Mouse (Mus musculus): ENCODE results near the gene Phkg1. TPM values are rescaled to one million over a fixed set of nuclear protein-coding genes. Genes with fewer than 3 reads are reported as not detected.

Phkg1 gene
- polyA plus RNA-seq, 1 experiment from 2014 or later: not detected

Other genes starting within 250 kb of the Phkg1 start
- 0.86 to 2.6 TPM (median 2.2 TPM) in 3 replicates for gene Zfp11, start 228.4 kb downstream of the Phkg1 start, polyA plus RNA-seq (2018)
- not detected in 3 replicates for gene Sept14, start 190.0 kb downstream of the Phkg1 start, polyA plus RNA-seq (2018)
- 39.4 to 79.4 TPM (median 50.8 TPM) in 3 replicates for gene Mrps17, start 183.1 kb downstream of the Phkg1 start, polyA plus RNA-seq (2018)
- gene Nipsnap2, start 173.5 kb downstream of the Phkg1 start, polyA plus RNA-seq (2018): 42.7 to 57.0 TPM (median 51.5 TPM) in 3 replicates
- 3.3 to 6.5 TPM (median 5.6 TPM) in 3 replicates for gene Psph, start 111.1 kb downstream of the Phkg1 start, polyA plus RNA-seq (2018)
- gene Sumf2, start 51.6 kb downstream of the Phkg1 start, polyA plus RNA-seq (2018): 10.1 to 18.3 TPM (median 12.6 TPM) in 3 replicates
- gene Chchd2, start 11.1 kb downstream of the Phkg1 start, polyA plus RNA-seq (2018): 61.0 to 327 TPM (median 283 TPM) in 3 replicates
- gene Zbed5, start 2.8 kb downstream of the Phkg1 start, polyA plus RNA-seq (2018): 0.23 to 0.46 TPM (median 0.32 TPM) in 3 replicates
- 0.11 to 1.1 TPM (median 0.14 TPM) in 3 replicates for gene Nupr1l, start 10.0 kb upstream of the Phkg1 start, polyA plus RNA-seq (2018)
- 13.1 to 24.0 TPM (median 20.1 TPM) in 3 replicates for gene Vkorc1l1, start 43.4 kb upstream of the Phkg1 start, polyA plus RNA-seq (2018)
- gene Gusb, start 104.5 kb upstream of the Phkg1 start, polyA plus RNA-seq (2018): 437 to 471 TPM (median 448 TPM) in 3 replicates
- 33.6 to 39.7 TPM (median 34.1 TPM) in 3 replicates for gene Asl, start 130.7 kb upstream of the Phkg1 start, polyA plus RNA-seq (2018)
- gene Crcp, start 130.7 kb upstream of the Phkg1 start, polyA plus RNA-seq (2018): 28.9 to 33.0 TPM (median 32.1 TPM) in 3 replicates
- 11.0 to 26.4 TPM (median 21.7 TPM) in 3 replicates for gene Tpst1, start 174.8 kb upstream of the Phkg1 start, polyA plus RNA-seq (2018)
- gene Kctd7, start 246.3 kb upstream of the Phkg1 start, polyA plus RNA-seq (2018): 1.4 to 5.4 TPM (median 3.3 TPM) in 3 replicates